Mouse (Mus musculus) megakaryocyte, adult 5-6 weeks (primary cell): ENCODE measurements around the gene Klf6. TPM values are rescaled to one million over a fixed set of nuclear protein-coding genes. Genes with fewer than 3 reads are reported as not detected.

Source experiments
- ATAC-seq: 2 replicates; pipeline ENCODE4 v1.8.0; 2016; ENCODE audit warnings: mild to moderate bottlenecking, inconsistent platforms; ENCODE audit not compliant: poor library complexity, severe bottlenecking
- total RNA-seq, 2 experiments: library from RNA; stranded (forward) in 1 of 2; stranded (reverse) in 1 of 2; fragments of 153-499, 151-499 nt in 1 of 2; fragments of 221-1000, 200-1000 nt in 1 of 2; gene quantifications; 2 replicates each; pipeline versions ENCODE4 v1.2.3 to v1.2.4; 2015 to 2017

Klf6 gene
- total RNA-seq, 2 experiments from 2014 or later = 180 to 198 TPM

GRCm38 (mm10) chr13:5895851-5896250 is 34.6 kb downstream of the Klf6 start:
- no peak for ATAC-seq

DNA sequence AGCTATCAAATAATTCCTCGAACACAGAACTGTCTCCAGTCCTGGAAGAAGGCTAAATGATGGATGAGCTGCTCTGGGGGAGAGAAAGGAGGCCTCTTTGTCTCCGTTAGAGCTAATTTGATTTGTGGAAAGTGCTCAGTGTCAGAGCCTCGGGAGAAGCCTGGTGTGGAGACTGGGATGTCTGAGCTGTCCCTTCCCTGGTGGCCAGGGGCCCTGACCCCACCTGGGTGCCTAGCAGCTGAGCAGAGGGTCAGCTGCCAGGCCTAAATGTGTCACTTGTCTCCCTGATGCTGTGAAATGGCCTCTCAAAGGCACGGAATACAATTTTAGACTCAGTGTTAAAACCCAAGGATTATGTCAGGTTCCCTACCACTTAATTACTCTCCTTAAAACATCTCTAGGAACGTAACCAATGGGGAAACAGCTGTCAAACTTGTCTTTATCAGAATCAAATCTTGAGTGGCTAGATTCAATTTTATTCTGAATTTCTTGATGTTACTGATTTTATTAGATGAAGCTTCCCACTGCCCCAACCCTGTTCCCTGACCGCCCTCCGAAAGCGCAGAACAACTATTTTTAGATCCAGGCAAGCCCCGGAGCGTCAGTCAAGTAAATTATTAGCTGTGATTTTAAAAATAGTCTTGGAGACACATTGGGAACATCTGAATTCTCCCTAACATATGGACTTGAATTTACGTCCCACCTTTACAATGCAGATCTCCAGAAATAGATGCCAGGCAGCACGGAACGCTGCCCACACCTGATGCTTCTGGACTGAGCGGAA is 36.1 kb downstream of the Klf6 start:
- ATAC-seq = no peak

GRCm38 (mm10) chr13:5899021-5899420 is 37.7 kb downstream of the Klf6 start:
- no peak; the same call in 1 of the 2 replicates for ATAC-seq

DNA sequence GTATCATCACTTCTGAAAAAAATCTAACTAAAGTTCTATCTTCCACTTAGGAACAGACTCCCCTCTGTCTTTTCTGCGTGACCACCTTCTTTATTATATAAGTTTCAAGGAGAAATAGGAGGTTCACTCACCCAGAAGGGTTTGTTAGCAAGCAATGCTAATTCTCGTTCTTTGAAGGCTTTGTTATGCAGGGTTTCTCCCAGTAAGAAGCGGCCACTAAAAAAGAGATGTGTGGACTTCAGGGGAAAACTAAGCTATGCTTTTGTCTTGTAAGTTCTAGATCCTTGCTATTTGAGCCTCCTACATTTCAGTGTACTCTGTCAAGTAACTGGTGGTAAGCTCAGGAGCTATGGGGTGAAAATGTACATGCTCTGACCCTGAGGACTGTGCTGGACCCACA is 38.4 kb downstream of the Klf6 start:
- no peak for ATAC-seq

GRCm38 (mm10) chr13:5913201-5913600 is 51.9 kb downstream of the Klf6 start:
- ATAC-seq = peak; percentile 94

- ATAC-seq = no peak
These were observed 56.1 kb downstream of the Klf6 start for GRCm38 (mm10) chr13:5917360-5917759.

DNA sequence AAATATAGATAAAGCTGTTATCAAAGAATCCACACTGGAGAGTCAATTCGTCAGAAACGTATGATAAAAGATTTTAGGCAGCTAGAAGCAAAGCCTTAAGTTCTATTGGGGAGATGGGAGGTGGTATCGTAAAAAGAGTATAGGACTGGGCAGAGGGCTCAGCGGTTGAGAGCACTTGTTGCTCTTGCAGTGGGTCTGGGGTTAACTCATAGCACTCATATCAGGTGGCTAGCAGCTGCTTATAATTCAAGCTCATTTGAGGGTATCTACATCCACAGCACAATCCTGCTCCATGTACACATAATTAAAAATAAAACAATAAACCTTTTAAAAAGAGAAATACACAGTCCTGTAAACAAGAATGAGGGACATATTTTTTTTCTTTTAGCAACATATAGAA is 58.7 kb downstream of the Klf6 start:
- no peak for ATAC-seq
